ENCODE assay signal across 9 mouse cellular contexts in genomic region chrX:10991871-10992210, GRCm38 (mm10).
DNase-seq lines count a peak whose midpoint lies in the region; ATAC-seq lines count a peak whose summit lies in the region.
"Had no signal": no experiment of that assay in that cellular context is flagged by ENCODE, and none has a peak within 500 bp of the region (broad histone marks: within the 10 kb centered on the region; RNA-seq: fewer than 3 reads in every experiment).

No protein-coding gene starts in this region.

- no peak overlapping the region for H3K27ac ChIP-seq in heart, embryonic 14.5 days (replicated peaks in 1 of 2; ENCODE audit: control insufficient read depth in 1 of 2, insufficient read depth in 1 of 2, low read depth in 2 of 2, low read length in 2 of 2)
- peak overlapping the region; percentile 85 for H3K27ac ChIP-seq in forebrain, embryonic 13.5 days
- no peak overlapping the region for H3K27ac ChIP-seq in limb, embryonic 15.5 days

- WGBS in heart, embryonic 14.5 days, result 38% methylated on average over 6 of the region's 6 CpGs
- 26% methylated on average over 6 of the region's 6 CpGs for WGBS in forebrain, embryonic 13.5 days
- 42% methylated on average over 6 of the region's 6 CpGs for WGBS in limb, embryonic 15.5 days

- H3K9me3 ChIP-seq in heart, embryonic 14.5 days (ENCODE audit: control insufficient read depth, low read length), result no peaks in the 10 kb centered on the region
- no peaks in the 10 kb centered on the region for H3K9me3 ChIP-seq in forebrain, embryonic 13.5 days (replicated peaks)
- no peaks in the 10 kb centered on the region for H3K9me3 ChIP-seq in limb, embryonic 15.5 days

- no peaks in the 10 kb centered on the region for H3K27me3 ChIP-seq in heart, embryonic 14.5 days (ENCODE audit: control insufficient read depth, insufficient read depth, low read length)
- no peaks in the 10 kb centered on the region for H3K27me3 ChIP-seq in forebrain, embryonic 13.5 days
- peaks cover 11% of the 10 kb centered on the region for H3K27me3 ChIP-seq in limb, embryonic 15.5 days

- no peak overlapping the region for H3K9ac ChIP-seq in heart, embryonic 14.5 days (ENCODE audit: low read length)
- no peak overlapping the region for H3K9ac ChIP-seq in forebrain, embryonic 13.5 days
- no peak overlapping the region for H3K9ac ChIP-seq in limb, embryonic 15.5 days

- no peaks in the 10 kb centered on the region for H3K36me3 ChIP-seq in heart, embryonic 14.5 days (ENCODE audit: control insufficient read depth, insufficient read depth, low read length)
- no peaks in the 10 kb centered on the region for H3K36me3 ChIP-seq in forebrain, embryonic 13.5 days (ENCODE audit: poor library complexity, severe bottlenecking)
- H3K36me3 ChIP-seq in limb, embryonic 15.5 days, result no peaks in the 10 kb centered on the region

- H3K4me1 ChIP-seq in heart, embryonic 14.5 days (ENCODE audit: control insufficient read depth in 2 of 2, insufficient read depth in 2 of 2, low read length in 2 of 2), result peaks cover 3 to 10% of the 10 kb centered on the region in 2 experiments; a peak in 1 of 4 replicates
- H3K4me1 ChIP-seq in forebrain, embryonic 13.5 days, result peaks cover 27% of the 10 kb centered on the region
- H3K4me1 ChIP-seq in limb, embryonic 15.5 days, result peaks cover 7% of the 10 kb centered on the region

- peak overlapping the region in 1 of 2 experiments; percentile 33; a peak in 2 of 4 replicates for H3K4me3 ChIP-seq in heart, embryonic 14.5 days (ENCODE audit: control insufficient read depth in 1 of 2, insufficient read depth in 1 of 2, low read depth in 1 of 2, low read length in 2 of 2)
- H3K4me3 ChIP-seq in forebrain, embryonic 13.5 days, result peak overlapping the region; percentile 13; the same call in 1 of the 2 replicates
- 0 out of 2 replicates have a peak overlapping the region, but pooled peaks have one; percentile 8 for H3K4me3 ChIP-seq in limb, embryonic 15.5 days

- no peak for ATAC-seq in heart, embryonic 14.5 days (ENCODE audit: insufficient number of reproducible peaks, insufficient read depth, low FRiP score, low read depth)
- ATAC-seq in forebrain, embryonic 13.5 days, result no peak; the same call in 1 of the 2 replicates
- ATAC-seq in limb, embryonic 15.5 days (ENCODE audit: insufficient number of reproducible peaks, low FRiP score, low TSS enrichment, low read depth), result no peak

- DNase-seq in heart, postnatal 4 days, result no peak
- DNase-seq in brain, adult 2 months (ENCODE audit: low read depth, low spot score), result peak; percentile 10
- DNase-seq in adipocyte (ENCODE audit: low spot score), result no peak
- DNase-seq in thymus, postnatal 4 days, result no peak
- no peak for DNase-seq in lung, postnatal 4 days
- DNase-seq: kidney, adult 8-10 months had no signal

- peak overlapping the region; percentile 64 for H3K4me2 ChIP-seq in heart, embryonic 14.5 days (ENCODE audit: low read length)
- peak overlapping the region; percentile 50 for H3K4me2 ChIP-seq in forebrain, embryonic 13.5 days
- H3K4me2 ChIP-seq in limb, embryonic 15.5 days, result peak overlapping the region; percentile 38
